Mouse (Mus musculus) liver, embryonic 11.5 days (tissue): Measurements from ENCODE around the gene Zfp277. TPM values are rescaled to one million over a fixed set of nuclear protein-coding genes. Genes with fewer than 3 reads are reported as not detected.

Source experiments
- ATAC-seq: fragments of 200-750 bp; cut with Nextera tagmentation; replicated peaks from 2 replicates; pipeline ENCODE4 v1.8.0; 2017; ENCODE audit warnings: moderate number of reproducible peaks, mild to moderate bottlenecking, moderate TSS enrichment, moderate library complexity; ENCODE audit not compliant: low FRiP score
- DNase-seq: peaks from one replicate; pipeline ENCODE4 v3.0.0-alpha.2; 2017; ENCODE audit warnings: low spot score
- H3K27ac ChIP-seq: fragments of 300-500 bp; sonication (generic); 2 replicates; pipeline ENCODE4 v1.5.1; 2014; ENCODE audit warnings: mild to moderate bottlenecking, low read depth, low read length, control low read depth
- H3K27me3 ChIP-seq: fragments of 300-500 bp; sonication (generic); replicated peaks from 2 replicates; pipeline ENCODE4 v1.6.1; 2014; ENCODE audit warnings: low read length, mixed read lengths; ENCODE audit not compliant: control insufficient read depth, insufficient read depth
- H3K36me3 ChIP-seq: fragments of 300-500 bp; sonication (generic); 2 replicates; pipeline ENCODE4 v1.6.1; 2014; ENCODE audit warnings: mild to moderate bottlenecking, low read length, moderate library complexity, mixed read lengths; ENCODE audit not compliant: control insufficient read depth, insufficient read depth
- H3K4me1 ChIP-seq: fragments of 300-500 bp; sonication (generic); replicated peaks from 2 replicates; pipeline ENCODE4 v1.6.1; 2014; ENCODE audit warnings: low read length, mixed read lengths; ENCODE audit not compliant: control insufficient read depth, insufficient read depth
- H3K4me2 ChIP-seq: fragments of 300-500 bp; sonication (generic); 2 replicates; pipeline ENCODE4 v1.6.1; 2014; ENCODE audit warnings: mild to moderate bottlenecking, control low read depth, moderate library complexity
- H3K4me3 ChIP-seq: fragments of 300-500 bp; sonication (generic); 2 replicates; pipeline ENCODE4 v1.5.1; 2014; ENCODE audit warnings: low read depth, low read length, control low read depth
- H3K9ac ChIP-seq: fragments of 300-500 bp; sonication (generic); 2 replicates; pipeline ENCODE4 v1.6.1; 2014; ENCODE audit warnings: low read depth, low read length, control low read depth
- H3K9me3 ChIP-seq: fragments of 300-500 bp; sonication (generic); 2 replicates; pipeline ENCODE4 v1.6.1; 2016; ENCODE audit warnings: low read length, inconsistent platforms, mixed read lengths; ENCODE audit not compliant: control insufficient read depth
- WGBS: fragments of 180-500 bp; shearing (Covaris S2); extraction: QIAGEN DNeasy Blood & Tissue Kit; methylation state at CpG from one replicate; pipeline ENCODE4 v1.1.7; 2014; 5-methylcytosine and 5-hydroxymethylcytosine counted together
- polyA plus RNA-seq: library from polyadenylated mRNA; unstranded; fragments of >200 nt; fragmentation: Nextera tagmentation; extraction: Ambion mirVana; gene quantifications from 2 replicates; pipeline ENCODE4 v1.2.1, GENCODE M21; 2014

Gene Zfp277
- polyA plus RNA-seq, 1 experiment from 2014 or later, result 23.4 TPM

DNA sequence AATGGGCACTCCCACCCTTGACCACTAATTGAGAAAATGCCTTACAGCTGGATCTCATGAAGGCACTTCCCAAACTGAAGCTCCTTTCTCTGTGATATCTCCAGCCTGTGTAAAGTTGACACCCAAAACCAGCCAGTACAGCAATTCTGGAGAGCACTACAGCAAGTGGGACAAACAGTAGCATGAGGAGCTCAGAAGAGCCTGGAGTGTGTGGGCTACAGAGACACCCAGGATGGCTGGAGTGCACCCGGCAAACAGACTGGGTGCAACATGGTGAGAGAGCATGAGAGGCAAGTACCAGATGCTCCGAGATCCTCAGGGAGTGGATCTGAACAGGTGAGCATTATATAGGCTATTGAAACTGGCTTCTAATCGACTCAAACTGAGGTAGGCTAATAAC lies 93.8 kb downstream of the Zfp277 start:
- no peak overlapping the region for H3K27ac ChIP-seq
- 76% methylated on average over 3 of the region's 3 CpGs for WGBS

DNA sequence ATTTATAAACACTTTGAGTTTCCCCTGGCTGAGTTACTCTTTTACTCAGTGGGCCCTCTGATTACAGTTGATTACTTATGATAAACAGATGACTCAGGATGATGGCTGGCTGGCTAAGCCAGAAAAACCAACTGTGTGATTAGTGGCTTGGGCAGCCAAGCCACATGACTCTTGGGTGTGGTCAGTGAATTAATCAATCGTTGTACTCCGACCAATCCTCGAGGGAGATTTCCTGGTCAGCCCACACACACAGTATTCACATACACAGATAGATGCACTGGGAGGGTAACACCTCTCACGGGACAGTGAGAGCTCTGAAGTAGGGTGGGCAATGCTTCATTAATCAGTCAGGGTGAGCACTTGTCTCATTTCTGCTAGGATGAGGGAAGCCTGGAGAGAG lies 97.5 kb downstream of the Zfp277 start:
- ATAC-seq, result no peak

More for the DNA sequence above, 93.8 kb downstream of the Zfp277 start:
- H3K4me3 ChIP-seq, result no peak overlapping the region
- ATAC-seq (no peak), DNase-seq (no peak)
- H3K27me3 ChIP-seq, result no peaks in the 10 kb centered on the region
- H3K4me2 ChIP-seq, result no peak overlapping the region
- no peak overlapping the region for H3K9ac ChIP-seq
- no peaks in the 10 kb centered on the region for H3K4me1 ChIP-seq
- no peaks in the 10 kb centered on the region for H3K36me3 ChIP-seq
- H3K9me3 ChIP-seq, result no peaks in the 10 kb centered on the region

DNA sequence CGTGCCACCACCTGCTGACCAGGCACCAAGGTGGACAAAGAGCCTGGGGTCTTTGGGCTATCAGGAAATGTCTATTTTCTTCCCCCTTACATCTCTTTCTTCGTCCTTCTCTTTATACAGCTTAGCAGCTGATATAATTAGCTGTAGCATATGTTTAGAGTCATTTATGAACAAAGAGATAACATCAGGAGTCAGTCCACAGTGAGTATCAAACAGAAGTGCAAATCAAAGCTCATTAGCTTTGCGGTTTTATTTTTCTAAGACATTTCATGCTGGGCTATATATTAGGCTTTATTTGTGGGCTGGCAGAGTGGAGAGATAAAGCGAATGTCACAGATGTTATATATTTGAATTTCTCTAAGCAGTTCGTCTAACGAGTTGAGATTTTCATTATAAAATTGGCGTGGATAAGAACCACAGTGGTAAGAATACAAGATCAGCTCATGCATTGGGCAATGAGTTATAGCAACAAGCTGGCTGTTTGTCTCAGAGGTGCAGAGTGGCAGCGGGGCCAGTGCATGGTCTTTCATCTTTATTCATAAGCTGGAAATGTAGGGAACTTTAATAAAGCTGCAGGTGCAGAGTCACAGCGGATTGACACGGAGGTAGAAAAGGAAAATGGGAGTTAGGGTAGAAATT lies 98.5 kb downstream of the Zfp277 start:
- no peaks in the 10 kb centered on the region for H3K4me1 ChIP-seq
- H3K36me3 ChIP-seq, result no peaks in the 10 kb centered on the region
- H3K27me3 ChIP-seq, result no peaks in the 10 kb centered on the region
- 81% methylated on average over 10 of the region's 10 CpGs for WGBS
- no peak overlapping the region for H3K4me3 ChIP-seq
- DNase-seq (no peak), ATAC-seq (no peak)
- H3K9me3 ChIP-seq, result no peaks in the 10 kb centered on the region
- no peak overlapping the region for H3K9ac ChIP-seq
- H3K4me2 ChIP-seq, result no peak overlapping the region
- no peak overlapping the region for H3K27ac ChIP-seq

More for the DNA sequence above, 97.5 kb downstream of the Zfp277 start:
- H3K27ac ChIP-seq, result no peak overlapping the region
- no peak overlapping the region for H3K9ac ChIP-seq
- no peaks in the 10 kb centered on the region for H3K27me3 ChIP-seq
- WGBS, result 69% methylated on average over 4 of the region's 4 CpGs
- H3K4me1 ChIP-seq, result no peaks in the 10 kb centered on the region
- H3K9me3 ChIP-seq, result no peaks in the 10 kb centered on the region
- H3K36me3 ChIP-seq, result no peaks in the 10 kb centered on the region
- no peak overlapping the region for H3K4me3 ChIP-seq
- no peak overlapping the region for H3K4me2 ChIP-seq
- DNase-seq, result no peak

DNA sequence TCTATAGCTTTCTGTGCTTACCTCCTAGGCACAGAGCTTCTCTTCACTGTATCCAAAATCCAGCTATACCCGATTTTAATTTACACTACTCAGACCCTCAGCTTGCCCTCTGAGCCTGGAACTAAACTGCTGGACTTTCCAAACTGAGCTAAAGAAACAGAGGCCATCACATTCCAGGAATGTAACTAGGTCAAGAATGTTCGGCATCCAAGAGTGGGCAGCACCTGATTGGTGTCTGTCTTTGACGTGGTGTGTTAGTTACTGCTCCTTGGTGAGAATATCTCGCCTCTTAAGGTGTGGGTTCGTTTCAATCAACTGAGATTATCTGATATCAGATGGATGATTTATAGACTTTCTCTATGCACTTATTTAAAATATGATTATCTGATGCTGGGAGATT lies 104.3 kb downstream of the Zfp277 start:
- no peak for DNase-seq
- H3K27ac ChIP-seq, result no peak overlapping the region
- H3K9ac ChIP-seq, result no peak overlapping the region
- no peak for ATAC-seq
- no peaks in the 10 kb centered on the region for H3K9me3 ChIP-seq
- WGBS, result 57% methylated on average over 5 of the region's 5 CpGs
- H3K4me3 ChIP-seq, result no peak overlapping the region
- H3K27me3 ChIP-seq, result no peaks in the 10 kb centered on the region
- no peaks in the 10 kb centered on the region for H3K4me1 ChIP-seq
- H3K36me3 ChIP-seq, result no peaks in the 10 kb centered on the region
- no peak overlapping the region for H3K4me2 ChIP-seq

DNA sequence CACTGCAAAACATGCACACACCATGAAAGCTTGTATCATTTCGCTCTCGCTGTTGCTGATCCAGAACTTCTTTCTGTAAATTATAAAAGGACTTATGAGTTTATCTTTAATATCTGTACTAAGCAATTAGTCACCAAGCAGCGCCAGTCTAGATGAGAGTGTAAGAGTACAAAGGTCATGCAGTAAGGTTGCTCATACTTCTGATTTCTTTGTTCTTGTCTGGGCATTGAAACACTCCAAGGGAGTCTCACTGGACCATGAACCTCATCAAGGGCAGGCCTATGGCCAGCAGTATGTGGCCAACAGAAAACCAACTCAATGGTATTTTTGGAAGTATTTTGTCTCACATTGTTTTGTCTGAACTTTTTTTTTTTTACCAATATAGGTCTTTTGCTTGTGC lies 110.4 kb downstream of the Zfp277 start:
- Histone ChIP-seq H3K4me3 (no peak overlapping the region), H3K36me3 (no peaks in the 10 kb centered on the region), H3K4me1 (no peaks in the 10 kb centered on the region), H3K27me3 (no peaks in the 10 kb centered on the region), H3K9ac (no peak overlapping the region), H3K4me2 (no peak overlapping the region), H3K27ac (no peak overlapping the region), H3K9me3 (no peaks in the 10 kb centered on the region)
- 87% methylated on average over 3 of the region's 3 CpGs for WGBS
- DNase-seq, result no peak
- ATAC-seq, result no peak

DNA sequence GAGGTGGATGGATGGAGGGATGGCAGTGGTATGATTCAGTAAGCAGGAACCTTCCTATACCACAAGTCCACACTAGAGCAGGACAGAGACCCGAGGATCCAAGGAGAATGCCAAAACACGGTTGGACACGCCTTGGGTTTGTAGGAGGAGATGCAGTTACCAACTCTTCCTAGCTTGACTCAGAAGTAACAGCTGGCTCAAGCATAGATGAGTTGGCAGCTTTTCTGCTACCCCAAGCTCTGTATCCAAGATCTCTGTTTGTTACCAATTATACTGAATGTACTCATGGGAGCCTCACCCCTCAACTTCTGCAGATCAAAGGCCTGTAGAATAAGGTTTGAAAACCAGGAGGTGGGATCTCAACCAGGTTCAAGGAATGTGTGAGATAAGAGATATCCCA lies 114.2 kb downstream of the Zfp277 start:
- H3K36me3 ChIP-seq, result no peaks in the 10 kb centered on the region
- H3K27me3 ChIP-seq, result no peaks in the 10 kb centered on the region
- no peak overlapping the region for H3K9ac ChIP-seq
- no peak overlapping the region for H3K27ac ChIP-seq
- no peaks in the 10 kb centered on the region for H3K4me1 ChIP-seq
- DNase-seq, result no peak
- 86% methylated on average over 3 of the region's 3 CpGs for WGBS
- H3K4me2 ChIP-seq, result no peak overlapping the region
- no peak for ATAC-seq
- H3K4me3 ChIP-seq, result no peak overlapping the region
- H3K9me3 ChIP-seq, result no peaks in the 10 kb centered on the region

DNA sequence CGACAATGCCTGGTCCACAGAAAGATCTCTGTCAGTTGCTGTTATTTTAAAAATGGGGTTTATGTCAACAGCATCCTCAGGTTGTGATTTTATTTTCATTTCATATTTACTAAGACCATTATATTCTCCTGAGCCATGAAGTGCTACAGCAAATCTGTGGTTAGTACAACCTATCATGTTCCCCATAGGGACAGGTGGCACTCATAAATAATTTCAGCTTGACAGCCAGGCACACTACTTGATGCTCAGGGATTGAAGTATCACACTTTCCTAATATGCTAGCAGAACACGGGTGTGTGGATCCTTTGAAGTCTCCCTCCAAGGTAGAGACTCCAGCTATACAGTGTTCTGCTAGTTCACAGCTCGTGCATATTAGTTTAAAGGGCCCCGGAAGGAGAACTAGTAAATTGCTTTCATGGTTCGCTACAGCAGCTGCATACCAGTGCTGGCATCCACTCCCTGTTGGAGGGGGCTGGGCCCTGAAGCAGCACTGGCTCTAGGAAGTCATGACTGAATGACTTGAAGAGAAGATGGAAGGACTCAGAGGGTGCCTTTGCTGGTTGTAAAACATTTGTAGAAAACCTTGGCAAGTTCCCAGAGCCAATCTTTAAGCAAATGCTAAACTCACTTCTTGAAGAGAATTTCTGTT lies 118.6 kb downstream of the Zfp277 start:
- Histone ChIP-seq H3K4me1 (no peaks in the 10 kb centered on the region), H3K9ac (no peak overlapping the region), H3K27me3 (no peaks in the 10 kb centered on the region), H3K27ac (no peak overlapping the region), H3K4me2 (no peak overlapping the region), H3K4me3 (no peak overlapping the region), H3K36me3 (no peaks in the 10 kb centered on the region), H3K9me3 (no peaks in the 10 kb centered on the region)
- no peak for DNase-seq
- ATAC-seq, result no peak
- 83% methylated on average over 5 of the region's 5 CpGs for WGBS

DNA sequence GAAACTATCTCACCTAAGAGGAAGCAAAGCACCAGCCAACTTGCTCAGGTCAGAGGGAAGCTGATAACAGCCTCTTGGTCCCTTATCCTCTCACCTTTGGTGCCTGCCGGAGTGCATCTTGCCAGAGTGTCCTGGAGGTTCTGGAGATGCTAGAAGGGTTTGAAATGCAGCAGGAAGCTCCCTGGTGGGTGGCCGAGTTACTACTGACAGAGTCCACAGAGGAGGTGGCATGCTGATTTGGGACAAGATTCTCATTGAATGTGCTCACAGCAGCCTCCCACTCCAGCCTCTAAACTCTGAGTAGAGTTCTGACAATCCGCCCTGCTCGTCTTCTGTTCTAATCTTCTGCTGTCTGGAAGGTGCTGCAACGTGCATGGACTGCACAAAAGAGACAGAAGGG lies 120.1 kb downstream of the Zfp277 start:
- no peak overlapping the region for H3K27ac ChIP-seq
- WGBS, result 71% methylated on average over 5 of the region's 5 CpGs
- H3K9me3 ChIP-seq, result no peaks in the 10 kb centered on the region
- no peak for ATAC-seq
- DNase-seq, result no peak
- no peaks in the 10 kb centered on the region for H3K4me1 ChIP-seq
- no peak overlapping the region for H3K4me2 ChIP-seq
- H3K27me3 ChIP-seq, result no peaks in the 10 kb centered on the region
- no peaks in the 10 kb centered on the region for H3K36me3 ChIP-seq
- H3K4me3 ChIP-seq, result no peak overlapping the region
- H3K9ac ChIP-seq, result no peak overlapping the region

DNA sequence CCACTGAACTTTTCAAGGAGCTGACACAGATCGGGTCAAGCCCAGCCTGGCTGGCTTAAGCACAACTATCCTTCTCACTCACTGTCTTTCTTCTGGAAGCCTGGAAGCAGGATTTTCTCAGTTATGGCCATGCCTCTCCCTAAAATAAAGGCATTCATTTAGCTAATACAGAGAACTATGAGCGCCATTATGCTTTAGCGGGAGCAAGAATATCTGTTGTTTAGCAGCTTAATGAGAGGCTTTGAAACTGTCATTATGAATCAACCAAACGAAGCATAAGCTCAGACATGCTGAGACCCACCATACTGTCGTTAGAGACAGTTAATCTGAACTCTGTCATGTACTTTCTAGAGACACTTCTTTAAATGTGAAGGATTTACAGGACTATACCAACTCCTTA lies 120.9 kb downstream of the Zfp277 start:
- Histone ChIP-seq H3K9ac (no peak overlapping the region), H3K27ac (no peak overlapping the region), H3K27me3 (no peaks in the 10 kb centered on the region), H3K4me2 (no peak overlapping the region), H3K9me3 (no peaks in the 10 kb centered on the region), H3K36me3 (no peaks in the 10 kb centered on the region), H3K4me1 (no peaks in the 10 kb centered on the region), H3K4me3 (no peak overlapping the region)
- ATAC-seq (no peak), DNase-seq (no peak)
- WGBS, result 85% methylated on average over 5 of the region's 5 CpGs
